In the genomic region with DNA sequence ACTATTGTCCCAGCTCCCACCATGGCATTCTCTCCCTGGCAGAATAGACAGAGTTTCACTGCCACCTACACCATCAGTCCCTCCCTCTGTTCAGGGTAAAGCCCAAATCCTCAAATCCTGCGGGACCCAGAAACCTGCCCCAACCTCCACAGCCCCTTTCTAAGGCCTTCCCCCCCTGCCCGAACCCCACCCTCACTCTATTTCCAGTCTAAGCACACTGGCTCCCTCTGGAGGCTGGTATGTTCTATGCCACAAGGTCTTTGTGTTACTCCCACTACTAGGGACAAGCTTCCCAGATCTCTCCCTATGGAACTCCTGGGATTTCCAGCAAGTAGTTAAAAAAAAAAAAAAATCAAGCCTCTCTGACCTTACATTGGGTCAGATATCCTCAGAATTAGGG, we compare ENCODE assay signal across 9 mouse cellular contexts. TPM values are rescaled to one million over a fixed set of nuclear protein-coding genes. Genes with fewer than 3 reads are reported as not detected.
DNase-seq lines count a peak whose midpoint lies in the region; ATAC-seq and TF ChIP-seq lines count a peak whose summit lies in the region.
"Had no signal": no experiment of that assay in that cellular context is flagged by ENCODE, and none has a peak within 500 bp of the region (broad histone marks: within the 10 kb centered on the region; RNA-seq: fewer than 3 reads in every experiment).

No protein-coding gene starts in this region.

- H3K9ac ChIP-seq in forebrain, embryonic 11.5 days (ENCODE audit: low read length) = no peak overlapping the region
- no peak overlapping the region for H3K9ac ChIP-seq in forebrain, embryonic 13.5 days
- H3K9ac ChIP-seq: neural tube, embryonic 12.5 days had no signal

- no peaks in the 10 kb centered on the region for H3K4me1 ChIP-seq in forebrain, embryonic 11.5 days (replicated peaks; ENCODE audit: control insufficient read depth, insufficient read depth, low read length)
- no peaks in the 10 kb centered on the region for H3K4me1 ChIP-seq in forebrain, embryonic 13.5 days
- H3K4me1 ChIP-seq: neural tube, embryonic 12.5 days had no signal

- no peaks in the 10 kb centered on the region for H3K36me3 ChIP-seq in forebrain, embryonic 11.5 days (ENCODE audit: control insufficient read depth, insufficient read depth, low read length)
- no peaks in the 10 kb centered on the region for H3K36me3 ChIP-seq in forebrain, embryonic 13.5 days (ENCODE audit: poor library complexity, severe bottlenecking)
- H3K36me3 ChIP-seq: neural tube, embryonic 12.5 days had no signal

- WGBS in forebrain, embryonic 11.5 days = 21% methylated on average over 2 of the region's 2 CpGs
- WGBS in forebrain, embryonic 13.5 days = 17% methylated on average over 2 of the region's 2 CpGs

- no peaks in the 10 kb centered on the region for H3K9me3 ChIP-seq in forebrain, embryonic 11.5 days (ENCODE audit: control insufficient read depth, low read length)
- no peaks in the 10 kb centered on the region for H3K9me3 ChIP-seq in forebrain, embryonic 13.5 days (replicated peaks)
- H3K9me3 ChIP-seq: neural tube, embryonic 12.5 days had no signal

- no peak overlapping the region for H3K4me2 ChIP-seq in forebrain, embryonic 11.5 days (ENCODE audit: low read depth, low read length, severe bottlenecking)
- no peak overlapping the region for H3K4me2 ChIP-seq in forebrain, embryonic 13.5 days
- H3K4me2 ChIP-seq: neural tube, embryonic 12.5 days had no signal

- no peak overlapping the region for H3K4me3 ChIP-seq in forebrain, embryonic 11.5 days (ENCODE audit: low read depth, low read length)
- no peak overlapping the region for H3K4me3 ChIP-seq in forebrain, embryonic 13.5 days
- H3K4me3 ChIP-seq: neural tube, embryonic 12.5 days had no signal

- no peak for ATAC-seq in forebrain, embryonic 11.5 days (replicated peaks; ENCODE audit: low FRiP score)
- ATAC-seq in forebrain, embryonic 13.5 days = no peak; the same call in 1 of the 2 replicates

- H3K27ac ChIP-seq in forebrain, embryonic 11.5 days (ENCODE audit: low read depth, low read length) = no peak overlapping the region
- H3K27ac ChIP-seq in forebrain, embryonic 13.5 days = no peak overlapping the region
- H3K27ac ChIP-seq: neural tube, embryonic 12.5 days had no signal

- no peak for TF ChIP-seq POLR2A in brain, embryonic 14.5 days (IDR thresholded peaks at IDR 0.05; ENCODE audit: borderline replicate concordance, extremely low read depth, insufficient read depth, insufficient read length, poor library complexity, severe bottlenecking)

- DNase-seq in forebrain, embryonic 11.5 days (ENCODE audit: low spot score) = peak; percentile 65
- DNase-seq in ovary, postnatal 36 days (ENCODE audit: low spot score) = peak; percentile 29
- DNase-seq in ovary, postnatal 10 days (ENCODE audit: low spot score) = no peak
- DNase-seq in brain, embryonic 14.5 days (ENCODE audit: low read depth) = peak; percentile 52
- peak; percentile 71 for DNase-seq in heart, postnatal 4 days
- DNase-seq in lung, postnatal 25 days (ENCODE audit: low spot score) = peak; percentile 51
- DNase-seq in thymus, postnatal 36 days = peak; percentile 28 to 33

- no peaks in the 10 kb centered on the region; the same call in 1 of the 2 replicates for H3K27me3 ChIP-seq in forebrain, embryonic 11.5 days (ENCODE audit: control insufficient read depth, insufficient read depth, low read length)
- H3K27me3 ChIP-seq in forebrain, embryonic 13.5 days = peaks cover 13% of the 10 kb centered on the region; the same call in 1 of the 2 replicates
- H3K27me3 ChIP-seq: neural tube, embryonic 12.5 days had no signal

- TF ChIP-seq CTCF in brain, embryonic 14.5 days (IDR thresholded peaks at IDR 0.05; ENCODE audit: borderline replicate concordance, extremely low read depth, insufficient read depth, insufficient read length) = peak; percentile 61; the same call in 1 of the 2 replicates

RNA-seq across cellular contexts. Expression of a gene that starts 46.9 kb away (rescaled TPM):
- 19.9 and 23.1 TPM in 2 replicates for polyA plus RNA-seq in forebrain, embryonic 11.5 days (2014; fragmentation: Nextera tagmentation; extraction: Ambion mirVana)
- polyA plus RNA-seq in forebrain, embryonic 13.5 days (2015; fragmentation: Nextera tagmentation; extraction: Ambion mirVana) = 14.3 and 18.6 TPM in 2 replicates
- polyA plus RNA-seq in brain, embryonic 14.5 days (2012; rRNA removed) = 30.1 and 31.5 TPM in 2 replicates
- total RNA-seq in heart, postnatal 4 days (2021) = 1 to 10 TPM; 7.0 to 9.6 TPM

RNA-seq across cellular contexts. Expression of a gene that starts 51.7 kb away (rescaled TPM):
- polyA plus RNA-seq in forebrain, embryonic 11.5 days (2014; fragmentation: Nextera tagmentation; extraction: Ambion mirVana) = 0.09 and 0.51 TPM in 2 replicates
- 0.12 and 0.26 TPM in 2 replicates for polyA plus RNA-seq in forebrain, embryonic 13.5 days (2015; fragmentation: Nextera tagmentation; extraction: Ambion mirVana)
- 0.36 and 0.64 TPM in 2 replicates for polyA plus RNA-seq in brain, embryonic 14.5 days (2012; rRNA removed)
- total RNA-seq in heart, postnatal 4 days (2021) = under 1 TPM; 0.72 to 0.76 TPM
